Mouse (Mus musculus): ENCODE measurements at regions not wholly inside any gene's neighbourhood (a gene's known extent, or its start where the extent isn't known, plus 50 kb on each side); places are given as distances from the start of the nearest gene placed in this dataset.

- no peak for ATAC-seq (ENCODE audit: low FRiP score)
- H3K9me3 ChIP-seq, result no peaks in the 10 kb centered on the region
- no peaks in the 10 kb centered on the region for H3K27me3 ChIP-seq
- H3K4me2 ChIP-seq, result no peak overlapping the region
- H3K9ac ChIP-seq, result no peak overlapping the region
- no peak overlapping the region for H3K27ac ChIP-seq
- 90% methylated on average over 15 of the region's 15 CpGs for WGBS
- H3K4me3 ChIP-seq (replicated peaks), result no peak overlapping the region
- no peaks in the 10 kb centered on the region for H3K36me3 ChIP-seq (replicated peaks)
- no peaks in the 10 kb centered on the region for H3K4me1 ChIP-seq
Observed at GRCm38 (mm10) chr1:184547650-184548235, 184.7 kb downstream of the Hlx start.

GRCm38 (mm10) chr1:184546140-184546661 lies 186.2 kb downstream of the Hlx start:
- Histone ChIP-seq H3K4me1 (no peaks in the 10 kb centered on the region), H3K9ac (no peak overlapping the region), H3K36me3 (replicated peaks) (no peaks in the 10 kb centered on the region), H3K4me3 (replicated peaks) (no peak overlapping the region), H3K27ac (no peak overlapping the region), H3K4me2 (no peak overlapping the region), H3K9me3 (no peaks in the 10 kb centered on the region), H3K27me3 (no peaks in the 10 kb centered on the region)
- 90% methylated on average over 5 of the region's 5 CpGs for WGBS
- no peak for ATAC-seq (ENCODE audit: low FRiP score)

GRCm38 (mm10) chr1:184545111-184545510 lies 187.3 kb downstream of the Hlx start:
- WGBS, result 79% methylated on average over 4 of the region's 4 CpGs
- no peak for ATAC-seq (ENCODE audit: low FRiP score)
- Histone ChIP-seq H3K27ac (no peak overlapping the region), H3K4me3 (replicated peaks) (no peak overlapping the region), H3K36me3 (replicated peaks) (no peaks in the 10 kb centered on the region), H3K27me3 (no peaks in the 10 kb centered on the region), H3K4me1 (no peaks in the 10 kb centered on the region), H3K9ac (no peak overlapping the region), H3K4me2 (no peak overlapping the region), H3K9me3 (no peaks in the 10 kb centered on the region)

- Histone ChIP-seq H3K4me3 (replicated peaks) (no peak overlapping the region), H3K4me2 (no peak overlapping the region), H3K9ac (no peak overlapping the region), H3K27ac (no peak overlapping the region), H3K9me3 (no peaks in the 10 kb centered on the region), H3K27me3 (no peaks in the 10 kb centered on the region), H3K36me3 (replicated peaks) (no peaks in the 10 kb centered on the region), H3K4me1 (no peaks in the 10 kb centered on the region)
- WGBS, result 88% methylated on average over 11 of the region's 11 CpGs
- no peak for ATAC-seq (ENCODE audit: low FRiP score)
Observed at GRCm38 (mm10) chr1:184542321-184543115, 189.9 kb downstream of the Hlx start.

GRCm38 (mm10) chr1:184539818-184540217 lies 192.6 kb downstream of the Hlx start:
- Histone ChIP-seq H3K27me3 (no peaks in the 10 kb centered on the region), H3K27ac (no peak overlapping the region), H3K36me3 (replicated peaks) (no peaks in the 10 kb centered on the region), H3K4me2 (no peak overlapping the region), H3K9ac (no peak overlapping the region), H3K4me3 (replicated peaks) (no peak overlapping the region), H3K4me1 (no peaks in the 10 kb centered on the region), H3K9me3 (no peaks in the 10 kb centered on the region)
- ATAC-seq (ENCODE audit: low FRiP score), result no peak
- 86% methylated on average over 7 of the region's 7 CpGs for WGBS

GRCm38 (mm10) chr1:184536311-184537200 lies 195.9 kb downstream of the Hlx start:
- H3K27ac ChIP-seq, result no peak overlapping the region
- H3K9me3 ChIP-seq, result no peaks in the 10 kb centered on the region
- H3K4me3 ChIP-seq (replicated peaks), result no peak overlapping the region
- no peak for ATAC-seq (ENCODE audit: low FRiP score)
- H3K9ac ChIP-seq, result no peak overlapping the region
- WGBS, result 88% methylated on average over 11 of the region's 11 CpGs
- no peak overlapping the region for H3K4me2 ChIP-seq
- no peaks in the 10 kb centered on the region for H3K36me3 ChIP-seq (replicated peaks)
- H3K4me1 ChIP-seq, result no peaks in the 10 kb centered on the region
- no peaks in the 10 kb centered on the region for H3K27me3 ChIP-seq

- no peaks in the 10 kb centered on the region for H3K9me3 ChIP-seq
- H3K4me1 ChIP-seq, result no peaks in the 10 kb centered on the region
- no peaks in the 10 kb centered on the region for H3K27me3 ChIP-seq
- H3K36me3 ChIP-seq (replicated peaks), result no peaks in the 10 kb centered on the region
- WGBS, result 97% methylated on average over 3 of the region's 3 CpGs
- ATAC-seq (ENCODE audit: low FRiP score), result no peak
- H3K9ac ChIP-seq, result no peak overlapping the region
- H3K4me3 ChIP-seq (replicated peaks), result no peak overlapping the region
- no peak overlapping the region for H3K27ac ChIP-seq
- H3K4me2 ChIP-seq, result no peak overlapping the region
Observed at GRCm38 (mm10) chr1:184535691-184536090, 196.7 kb downstream of the Hlx start.

GRCm38 (mm10) chr1:184534511-184534910 lies 197.9 kb downstream of the Hlx start:
- Histone ChIP-seq H3K27me3 (no peaks in the 10 kb centered on the region), H3K4me1 (no peaks in the 10 kb centered on the region), H3K36me3 (replicated peaks) (no peaks in the 10 kb centered on the region), H3K4me3 (replicated peaks) (no peak overlapping the region), H3K27ac (no peak overlapping the region), H3K9me3 (no peaks in the 10 kb centered on the region), H3K9ac (no peak overlapping the region), H3K4me2 (no peak overlapping the region)
- no peak for ATAC-seq (ENCODE audit: low FRiP score)
- 86% methylated on average over 4 of the region's 4 CpGs for WGBS

- no peaks in the 10 kb centered on the region for H3K4me1 ChIP-seq
- H3K9me3 ChIP-seq, result no peaks in the 10 kb centered on the region
Observed at GRCm38 (mm10) chr1:184533870-184534269, 198.5 kb downstream of the Hlx start.

GRCm38 (mm10) chr1:184532488-184533055 lies 199.8 kb downstream of the Hlx start:
- H3K27me3 ChIP-seq, result no peaks in the 10 kb centered on the region
- H3K4me3 ChIP-seq (replicated peaks), result no peak overlapping the region
- 90% methylated on average over 8 of the region's 8 CpGs for WGBS
- no peak overlapping the region for H3K9ac ChIP-seq
- no peak overlapping the region for H3K4me2 ChIP-seq
- no peak overlapping the region for H3K27ac ChIP-seq
- H3K36me3 ChIP-seq (replicated peaks), result no peaks in the 10 kb centered on the region
- no peaks in the 10 kb centered on the region for H3K9me3 ChIP-seq
- ATAC-seq (ENCODE audit: low FRiP score), result no peak
- no peaks in the 10 kb centered on the region for H3K4me1 ChIP-seq

More at GRCm38 (mm10) chr1:184533870-184534269, 198.5 kb downstream of the Hlx start:
- no peak overlapping the region for H3K4me3 ChIP-seq (replicated peaks)
- no peaks in the 10 kb centered on the region for H3K27me3 ChIP-seq
- H3K36me3 ChIP-seq (replicated peaks), result no peaks in the 10 kb centered on the region
- WGBS, result 80% methylated on average over 5 of the region's 5 CpGs
- no peak overlapping the region for H3K9ac ChIP-seq
- no peak overlapping the region for H3K4me2 ChIP-seq
- no peak for ATAC-seq (ENCODE audit: low FRiP score)
- H3K27ac ChIP-seq, result no peak overlapping the region

GRCm38 (mm10) chr1:184530606-184531320 lies 201.7 kb downstream of the Hlx start:
- Histone ChIP-seq H3K9ac (no peak overlapping the region), H3K9me3 (no peaks in the 10 kb centered on the region), H3K4me1 (peaks cover 2% of the 10 kb centered on the region; the same call in 1 of the 2 replicates), H3K27ac (no peak overlapping the region), H3K27me3 (no peaks in the 10 kb centered on the region), H3K36me3 (replicated peaks) (no peaks in the 10 kb centered on the region), H3K4me3 (replicated peaks) (no peak overlapping the region), H3K4me2 (no peak overlapping the region)
- no peak for ATAC-seq (ENCODE audit: low FRiP score)
- WGBS, result 58% methylated on average over 3 of the region's 3 CpGs

Data from forebrain, embryonic 12.5 days (tissue).